Mouse (Mus musculus) heart, embryonic 11.5 days (tissue): ENCODE results near the gene Nrsn1. TPM values are rescaled to one million over a fixed set of nuclear protein-coding genes. Genes with fewer than 3 reads are reported as not detected.
"Not testable (repeated sequence)": the region's sequence is repeated elsewhere in the genome, so short reads cannot be mapped to it uniquely, and the experiment has no call there.

Experiments
- ATAC-seq: fragments of 200-750 bp; cut with Nextera tagmentation; replicated peaks from 2 replicates; pipeline ENCODE4 v1.8.0; 2017; ENCODE audit warnings: moderate library complexity; ENCODE audit not compliant: insufficient number of reproducible peaks, low FRiP score, low TSS enrichment
- H3K27ac ChIP-seq: fragments of 300-500 bp; sonication (generic); 2 replicates; pipeline ENCODE4 v1.5.1; 2014; ENCODE audit warnings: mild to moderate bottlenecking, low read depth, low read length
- H3K27me3 ChIP-seq: fragments of 300-500 bp; sonication (generic); 2 replicates; pipeline ENCODE4 v1.6.1; 2014; ENCODE audit warnings: mild to moderate bottlenecking, low read length, mixed read lengths; ENCODE audit not compliant: control insufficient read depth, insufficient read depth
- H3K36me3 ChIP-seq: fragments of 300-500 bp; sonication (generic); 2 replicates; pipeline ENCODE4 v1.6.1; 2014; ENCODE audit warnings: mild to moderate bottlenecking, low read length, moderate library complexity, mixed read lengths; ENCODE audit not compliant: control insufficient read depth, insufficient read depth
- H3K4me1 ChIP-seq: fragments of 300-500 bp; sonication (generic); 2 replicates; pipeline ENCODE4 v1.6.1; 2014; ENCODE audit warnings: low read length; ENCODE audit not compliant: control insufficient read depth, insufficient read depth
- H3K4me2 ChIP-seq: fragments of 300-500 bp; sonication (generic); 2 replicates; pipeline ENCODE4 v1.6.1; 2014; ENCODE audit warnings: mild to moderate bottlenecking, moderate library complexity
- H3K4me3 ChIP-seq: fragments of 300-500 bp; sonication (generic); 2 replicates; pipeline ENCODE4 v1.5.1; 2014; ENCODE audit warnings: low read depth, low read length
- H3K9ac ChIP-seq: fragments of 300-500 bp; sonication (generic); 2 replicates; pipeline ENCODE4 v1.6.1; 2014; ENCODE audit warnings: mild to moderate bottlenecking, low read depth, low read length, moderate library complexity
- H3K9me3 ChIP-seq: fragments of 300-500 bp; sonication (generic); replicated peaks from 2 replicates; pipeline ENCODE4 v1.6.1; 2016; ENCODE audit warnings: low read length; ENCODE audit not compliant: control insufficient read depth
- WGBS: fragments of 180-500 bp; shearing (Covaris S2); extraction: QIAGEN DNeasy Blood & Tissue Kit; methylation state at CpG from one replicate; pipeline ENCODE4 v1.1.7; 2014; ENCODE audit not compliant: insufficient replicate concordance; 5-methylcytosine and 5-hydroxymethylcytosine counted together
- polyA plus RNA-seq: library from polyadenylated mRNA; unstranded; fragments of >200 nt; fragmentation: Nextera tagmentation; extraction: Ambion mirVana; gene quantifications from 2 replicates; pipeline ENCODE4 v1.2.1, GENCODE M21; 2014

Gene Nrsn1
- polyA plus RNA-seq = not detected in 2 replicates

- H3K36me3 ChIP-seq, H3K27ac ChIP-seq, H3K9me3 ChIP-seq, H3K4me1 ChIP-seq, H3K27me3 ChIP-seq, H3K9ac ChIP-seq: not testable (repeated sequence)
- WGBS = 46% methylated on average over 2 of the region's 2 CpGs
- Histone ChIP-seq H3K4me2 (peak within 1 kb of the TSS; percentile 83), H3K4me3 (peak within 1 kb of the TSS; percentile 40)
- ATAC-seq = 0 out of 2 replicates have a peak, but pooled peaks have one; percentile 1
Observed at GRCm38 (mm10) chr13:25270402-25270801, at the start of gene Nrsn1. Gene Nrsn1 (minus strand): TSS chr13:25270502.

- H3K9ac ChIP-seq = no peak overlapping the region
- 89% methylated on average over 2 of the region's 2 CpGs for WGBS
Observed at GRCm38 (mm10) chr13:25312059-25312458, 41.8 kb upstream of the Nrsn1 start.

DNA sequence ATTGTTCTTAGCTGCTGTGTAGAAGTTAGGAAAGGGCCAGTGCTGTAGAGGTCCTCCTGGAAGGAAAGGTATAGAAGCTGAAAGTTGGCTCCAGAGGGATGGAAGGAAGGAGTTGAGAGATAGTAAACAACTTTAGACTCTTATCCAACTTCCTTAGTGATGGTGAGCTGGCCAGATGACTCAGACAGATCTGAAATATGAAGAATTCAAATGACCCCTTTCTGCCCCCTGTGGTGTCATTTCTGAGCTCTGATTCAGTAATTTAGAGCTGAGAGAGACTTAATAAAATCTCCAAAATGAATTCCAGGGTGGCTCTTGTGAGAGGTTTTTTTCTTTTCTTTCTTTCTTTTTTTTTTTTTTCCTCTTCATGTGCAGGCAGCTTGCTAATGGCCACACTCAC lies 39.8 kb upstream of the Nrsn1 start:
- H3K4me2 ChIP-seq = no peak overlapping the region
- H3K9me3 ChIP-seq = no peaks in the 10 kb centered on the region
- H3K27me3 ChIP-seq = no peaks in the 10 kb centered on the region
- no peak overlapping the region for H3K9ac ChIP-seq
- H3K4me1 ChIP-seq = no peaks in the 10 kb centered on the region
- H3K36me3 ChIP-seq = no peaks in the 10 kb centered on the region
- no peak overlapping the region for H3K4me3 ChIP-seq
- no peak overlapping the region for H3K27ac ChIP-seq
- no peak for ATAC-seq

More at GRCm38 (mm10) chr13:25312059-25312458, 41.8 kb upstream of the Nrsn1 start:
- no peaks in the 10 kb centered on the region for H3K36me3 ChIP-seq
- ATAC-seq = no peak
- H3K4me1 ChIP-seq = no peaks in the 10 kb centered on the region
- no peak overlapping the region for H3K4me3 ChIP-seq
- no peak overlapping the region for H3K4me2 ChIP-seq
- H3K27me3 ChIP-seq = no peaks in the 10 kb centered on the region
- no peaks in the 10 kb centered on the region for H3K9me3 ChIP-seq
- H3K27ac ChIP-seq = no peak overlapping the region

DNA sequence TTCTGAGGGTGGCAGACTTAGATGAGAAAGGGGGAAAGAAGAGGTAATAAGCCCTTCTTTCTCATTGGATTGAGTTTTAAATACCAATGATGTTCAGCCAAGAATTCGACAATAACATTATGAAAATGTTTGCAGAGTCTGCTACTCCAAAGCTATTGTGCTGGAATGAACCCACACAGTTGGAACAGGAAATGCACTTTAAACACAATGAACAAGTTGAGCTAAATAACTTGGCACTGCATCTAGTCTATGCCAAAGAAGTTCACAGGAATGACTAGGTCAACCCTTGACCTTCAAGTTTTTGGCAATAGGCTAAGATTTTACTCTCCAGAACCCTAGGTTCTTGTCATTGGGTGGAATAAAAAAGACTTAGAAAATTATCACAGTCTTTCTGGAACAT lies 18.4 kb upstream of the Nrsn1 start:
- H3K4me3 ChIP-seq = no peak overlapping the region
- 72% methylated on average over 1 of the region's 1 CpGs for WGBS
- no peaks in the 10 kb centered on the region for H3K4me1 ChIP-seq
- H3K27me3 ChIP-seq = no peaks in the 10 kb centered on the region
- no peak overlapping the region for H3K9ac ChIP-seq
- no peak for ATAC-seq
- no peak overlapping the region for H3K27ac ChIP-seq
- no peaks in the 10 kb centered on the region for H3K36me3 ChIP-seq
- H3K9me3 ChIP-seq = no peaks in the 10 kb centered on the region
- no peak overlapping the region for H3K4me2 ChIP-seq

- no peaks in the 10 kb centered on the region for H3K4me1 ChIP-seq
- 44% methylated on average over 5 of the region's 5 CpGs for WGBS
- no peak overlapping the region for H3K27ac ChIP-seq
- H3K27me3 ChIP-seq = no peaks in the 10 kb centered on the region
- no peak overlapping the region for H3K4me2 ChIP-seq
- no peak for ATAC-seq
- no peak overlapping the region for H3K4me3 ChIP-seq
- H3K36me3 ChIP-seq = no peaks in the 10 kb centered on the region
- H3K9me3 ChIP-seq = no peaks in the 10 kb centered on the region
- no peak overlapping the region for H3K9ac ChIP-seq
Observed at GRCm38 (mm10) chr13:25274934-25275565, 4.7 kb upstream of the Nrsn1 start.

DNA sequence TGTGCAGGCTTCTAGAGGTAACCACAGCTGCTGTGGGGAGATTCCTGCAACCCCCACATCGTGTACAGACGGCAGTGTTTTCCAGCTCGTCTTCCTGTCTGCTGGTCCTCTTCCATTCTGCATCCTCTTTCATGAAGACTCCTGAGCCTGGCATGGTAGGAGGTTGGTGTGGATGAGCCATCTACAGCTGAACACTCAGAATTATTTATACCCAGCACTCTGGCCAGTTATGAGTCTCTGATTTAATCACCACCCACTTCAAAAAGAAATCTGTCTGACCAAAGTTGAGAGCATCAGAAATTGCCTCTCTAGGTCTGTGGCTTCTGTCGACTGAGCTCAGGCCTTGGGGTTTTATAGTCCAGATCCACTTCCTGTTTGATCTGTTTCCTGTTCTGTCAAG lies 1.9 kb upstream of the Nrsn1 start:
- no peak overlapping the region for H3K27ac ChIP-seq
- H3K9ac ChIP-seq = no peak overlapping the region
- no peaks in the 10 kb centered on the region for H3K9me3 ChIP-seq
- no peaks in the 10 kb centered on the region for H3K36me3 ChIP-seq
- no peaks in the 10 kb centered on the region for H3K27me3 ChIP-seq
- H3K4me3 ChIP-seq = no peak overlapping the region
- 53% methylated on average over 4 of the region's 4 CpGs for WGBS
- no peaks in the 10 kb centered on the region for H3K4me1 ChIP-seq
- no peak for ATAC-seq
- H3K4me2 ChIP-seq = no peak overlapping the region

GRCm38 (mm10) chr13:25269569-25270268 lies 583 bp downstream of the Nrsn1 start:
- no peaks in the 10 kb centered on the region for H3K27me3 ChIP-seq
- H3K36me3 ChIP-seq = no peaks in the 10 kb centered on the region
- no peak overlapping the region for H3K27ac ChIP-seq
- WGBS = 3% methylated on average over 36 of the region's 42 CpGs
- H3K4me2 ChIP-seq = peak overlapping the region; percentile 83
- no peak overlapping the region for H3K9ac ChIP-seq
- H3K9me3 ChIP-seq = no peaks in the 10 kb centered on the region
- peak; percentile 76 for ATAC-seq
- peak overlapping the region; percentile 40 for H3K4me3 ChIP-seq
- no peaks in the 10 kb centered on the region for H3K4me1 ChIP-seq

DNA sequence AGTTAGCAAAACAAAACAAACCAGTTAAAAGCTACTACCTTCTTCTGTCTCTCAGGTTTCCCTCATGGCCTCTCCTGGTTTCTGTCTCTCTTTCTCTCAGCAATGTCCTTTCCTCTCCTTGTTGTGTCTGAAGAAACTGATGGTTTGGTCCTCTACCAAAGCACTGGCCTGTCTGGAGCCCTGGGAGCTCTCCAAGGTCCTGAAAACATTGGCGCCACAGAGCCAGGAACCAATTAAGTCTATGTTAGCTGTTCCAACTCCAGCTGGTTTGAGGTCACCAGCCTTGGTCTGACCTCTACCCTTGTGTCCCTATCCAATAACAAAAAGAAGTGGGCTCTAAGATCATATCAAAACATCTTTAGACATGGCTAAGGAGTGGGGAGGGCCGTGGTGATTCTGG lies 1.3 kb downstream of the Nrsn1 start:
- Histone ChIP-seq H3K27ac (no peak overlapping the region), H3K9me3 (no peaks in the 10 kb centered on the region), H3K4me2 (no peak overlapping the region), H3K9ac (no peak overlapping the region), H3K4me1 (no peaks in the 10 kb centered on the region), H3K36me3 (no peaks in the 10 kb centered on the region), H3K27me3 (no peaks in the 10 kb centered on the region), H3K4me3 (no peak overlapping the region)
- WGBS = 10% methylated on average over 2 of the region's 2 CpGs
- ATAC-seq = no peak; the same call in 1 of the 2 replicates

GRCm38 (mm10) chr13:25262748-25263147 lies 7.6 kb downstream of the Nrsn1 start:
- Histone ChIP-seq H3K4me1 (no peaks in the 10 kb centered on the region), H3K4me2 (no peak overlapping the region), H3K9ac (no peak overlapping the region), H3K9me3 (no peaks in the 10 kb centered on the region), H3K27ac (no peak overlapping the region), H3K27me3 (no peaks in the 10 kb centered on the region), H3K4me3 (no peak overlapping the region), H3K36me3 (no peaks in the 10 kb centered on the region)
- WGBS = 77% methylated on average over 4 of the region's 4 CpGs
- no peak for ATAC-seq
